Mouse (Mus musculus): ENCODE results near the gene Emc10. TPM values are rescaled to one million over a fixed set of nuclear protein-coding genes. Genes with fewer than 3 reads are reported as not detected.
A peak's percentile ranks its signal among the peaks of the same experiment; 100 is the strongest.

Gene Emc10
- polyA plus RNA-seq, 1 experiment = 252 TPM

DNA sequence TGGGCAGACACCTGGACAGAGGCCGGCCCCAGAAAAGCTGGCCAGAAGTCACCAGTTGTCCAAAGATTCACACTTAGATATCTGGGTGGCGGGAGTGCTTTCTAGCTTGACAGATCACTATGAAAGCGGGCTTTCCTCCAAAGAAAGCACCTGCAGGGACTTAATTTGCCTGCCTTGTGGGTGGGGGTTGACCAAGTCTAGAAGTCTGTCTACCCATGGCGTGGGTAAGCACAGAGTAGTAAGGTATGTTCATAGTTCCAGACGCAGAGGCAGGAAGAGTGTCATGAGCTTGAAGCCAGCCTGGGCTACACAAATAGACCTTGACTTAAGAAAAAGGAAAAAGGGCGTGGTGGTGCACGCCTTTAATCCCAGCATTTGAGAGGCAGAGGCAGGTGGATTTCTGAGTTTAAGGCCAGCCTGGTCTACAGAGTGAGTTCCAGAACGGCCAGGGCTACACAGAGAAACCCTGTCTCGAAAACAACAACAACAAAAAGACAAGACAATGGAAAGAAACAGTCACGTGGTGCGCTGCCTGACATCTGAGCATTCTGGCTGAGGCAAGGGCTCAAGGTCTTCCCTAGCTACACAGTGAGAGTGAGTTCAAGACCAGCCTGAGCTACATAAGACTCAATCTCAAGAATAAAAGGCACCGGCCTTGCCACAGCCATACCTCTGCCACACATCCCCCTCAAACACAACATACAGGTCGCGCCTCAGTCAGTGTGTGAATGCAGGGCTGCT, 30.3 kb upstream of the Emc10 start:
- DNase-seq (ENCODE audit: extremely low spot score in 1 of 2, low spot score in 1 of 2) = no peak

DNA sequence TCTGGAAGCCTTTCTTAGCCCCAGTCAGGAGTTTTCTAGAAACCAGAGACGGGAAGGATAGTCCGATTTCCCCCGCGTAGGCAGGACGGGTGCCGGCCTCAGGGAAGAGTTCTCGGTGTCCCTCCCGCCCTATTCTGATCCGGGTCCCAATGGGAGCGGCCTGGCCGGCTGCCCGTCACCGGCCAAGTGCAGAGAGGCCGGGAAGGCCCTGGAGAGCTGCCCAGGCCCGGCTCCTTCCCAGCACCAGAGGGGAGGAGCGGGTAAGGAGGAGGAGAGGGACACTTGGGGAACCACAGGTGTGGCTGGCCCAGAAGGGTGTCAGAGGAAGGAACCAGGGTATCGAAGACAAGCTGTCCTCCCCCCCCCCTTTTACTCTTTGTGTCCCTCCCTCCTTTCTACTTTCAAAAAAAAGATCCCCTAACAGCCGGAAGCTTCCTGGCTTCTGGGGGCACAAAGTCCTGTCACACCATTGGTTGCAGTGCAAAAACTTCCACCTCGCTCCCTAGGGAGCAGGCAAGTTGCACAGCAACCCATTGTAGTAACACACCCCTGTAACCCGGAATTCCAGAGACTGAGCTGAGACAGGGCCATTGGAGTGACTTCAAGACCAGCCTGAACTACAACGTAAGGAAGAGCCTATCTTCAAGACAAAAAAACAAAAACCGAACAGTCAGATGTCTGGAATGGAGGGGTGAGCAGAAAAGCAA, 28.9 kb upstream of the Emc10 start:
- DNase-seq (ENCODE audit: extremely low spot score in 1 of 2, low spot score in 1 of 2) = peak in 1 of 2 experiments; percentile 44

DNA sequence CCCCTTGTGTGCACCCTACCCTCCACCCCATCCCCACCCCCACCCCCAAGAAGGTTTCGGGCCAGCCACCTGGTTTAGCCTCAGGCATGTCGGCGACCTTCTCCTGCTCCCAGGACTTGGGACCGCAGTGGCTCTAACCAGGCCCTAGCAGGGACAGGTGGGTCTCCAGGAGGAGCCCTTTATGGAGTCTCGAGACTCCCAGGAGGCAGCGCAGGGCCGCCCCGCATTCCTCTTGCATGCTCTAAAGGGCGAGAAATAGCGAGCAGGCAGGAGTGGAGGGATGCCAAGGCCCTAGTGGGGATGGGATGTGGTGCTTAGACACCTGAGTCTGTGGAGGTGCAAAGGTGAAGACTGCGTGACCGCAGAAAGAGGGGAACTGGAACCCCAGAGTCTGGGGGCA, 28.2 kb upstream of the Emc10 start, which contains the start of gene Mybpc2:
Gene Mybpc2, minus strand, starts transcription at position 155 of the 400 bp plus-strand sequence.
- DNase-seq (ENCODE audit: extremely low spot score in 1 of 2, low spot score in 1 of 2) = no peak

- no peak for DNase-seq (ENCODE audit: extremely low spot score in 1 of 2, low spot score in 1 of 2)
These were observed 26.7 kb upstream of the Emc10 start for GRCm38 (mm10) chr7:44523056-44523455.

GRCm38 (mm10) chr7:44521710-44522109, 25.4 kb upstream of the Emc10 start:
- peak in 1 of 2 experiments; percentile 61 for DNase-seq (ENCODE audit: extremely low spot score in 1 of 2, low spot score in 1 of 2)

GRCm38 (mm10) chr7:44520990-44521389, 24.7 kb upstream of the Emc10 start:
- DNase-seq (ENCODE audit: extremely low spot score in 1 of 2, low spot score in 1 of 2) = no peak

DNA sequence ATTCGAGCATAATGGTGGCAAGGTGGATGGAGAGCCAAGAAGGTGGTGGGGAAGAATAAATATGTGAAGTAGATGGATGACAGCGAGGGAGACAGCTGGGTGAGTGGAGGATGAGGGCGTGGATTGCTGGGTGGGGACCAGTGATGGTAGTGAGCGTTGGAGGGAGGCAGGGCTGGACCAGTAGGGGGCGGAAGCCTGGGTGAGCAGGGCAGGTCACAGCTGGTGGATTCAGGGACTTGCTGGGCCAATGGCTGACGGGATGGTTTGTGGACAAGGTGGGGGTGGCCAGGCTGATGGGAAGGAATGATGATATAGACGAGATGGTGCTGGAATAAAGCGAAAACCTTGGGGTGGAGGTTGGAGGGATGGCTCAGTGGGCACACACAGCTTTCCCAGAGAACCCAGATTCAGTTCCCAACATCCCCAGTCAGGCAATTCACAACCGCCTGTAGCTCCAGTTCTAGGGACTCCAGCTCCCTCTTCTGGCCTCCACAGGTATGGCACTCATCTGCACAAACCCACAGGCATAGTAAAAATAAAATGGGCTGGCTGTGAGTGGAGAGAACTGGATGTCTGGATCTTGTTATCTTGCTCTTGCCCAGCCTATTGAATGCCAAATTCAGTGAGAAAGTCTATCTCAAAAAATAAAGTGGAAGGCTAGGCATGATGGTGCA, 23.0 kb upstream of the Emc10 start:
- no peak for DNase-seq (ENCODE audit: extremely low spot score in 1 of 2, low spot score in 1 of 2)

DNA sequence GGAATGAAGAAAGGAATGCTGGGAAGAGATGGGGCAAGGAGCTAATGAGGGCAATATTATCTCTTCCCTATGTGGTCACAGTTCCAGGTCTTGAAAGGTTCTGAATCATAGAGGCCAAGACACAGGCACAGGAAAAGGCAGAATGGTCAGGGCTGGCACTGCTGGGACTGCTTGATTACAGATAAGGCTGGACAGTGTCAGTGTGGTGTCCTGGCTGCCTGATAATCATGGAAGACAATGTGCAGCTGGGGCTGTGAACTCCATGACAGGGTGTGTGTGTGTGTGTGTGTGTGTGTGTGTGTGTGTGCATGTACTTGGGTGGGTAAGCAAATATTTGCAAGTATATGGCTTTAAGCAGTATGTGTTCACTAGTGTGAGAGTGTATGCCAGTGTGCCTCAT, 11.2 kb upstream of the Emc10 start:
- no peak for DNase-seq (ENCODE audit: extremely low spot score in 1 of 2, low spot score in 1 of 2)

DNA sequence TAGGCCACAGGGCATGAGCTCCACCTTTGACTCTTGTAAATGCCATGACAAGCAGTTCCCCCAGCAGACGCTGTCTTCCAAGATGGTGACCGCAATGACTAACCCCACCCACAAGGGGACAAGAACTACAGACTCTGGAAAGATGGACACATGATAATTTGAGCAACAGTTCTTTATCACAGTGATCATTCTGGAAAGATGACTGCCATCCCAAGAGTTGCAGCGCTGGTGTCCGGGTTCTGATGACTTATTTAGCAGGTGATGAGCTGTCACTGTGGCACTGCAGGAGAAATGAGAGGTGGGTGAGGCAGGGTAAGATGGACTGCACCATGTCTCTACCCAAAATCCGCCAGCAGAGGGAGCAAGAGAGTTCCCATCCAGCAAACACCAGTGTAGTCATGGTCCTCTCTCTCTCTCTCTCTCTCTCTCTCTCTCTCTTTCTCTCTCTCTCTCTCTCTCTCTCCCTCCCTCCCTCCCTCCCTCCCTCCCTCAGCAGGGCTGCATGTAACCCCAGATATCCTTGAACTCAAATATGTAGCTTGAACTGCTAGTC, 5.3 kb upstream of the Emc10 start:
- peak in 1 of 2 experiments; percentile 87 for DNase-seq (ENCODE audit: extremely low spot score in 1 of 2, low spot score in 1 of 2)

GRCm38 (mm10) chr7:44500046-44500445, 3.7 kb upstream of the Emc10 start:
- no peak for DNase-seq (ENCODE audit: extremely low spot score in 1 of 2, low spot score in 1 of 2)

- no peak for DNase-seq (ENCODE audit: extremely low spot score in 1 of 2, low spot score in 1 of 2)
These were observed 2.6 kb upstream of the Emc10 start for GRCm38 (mm10) chr7:44498922-44499321.

DNA sequence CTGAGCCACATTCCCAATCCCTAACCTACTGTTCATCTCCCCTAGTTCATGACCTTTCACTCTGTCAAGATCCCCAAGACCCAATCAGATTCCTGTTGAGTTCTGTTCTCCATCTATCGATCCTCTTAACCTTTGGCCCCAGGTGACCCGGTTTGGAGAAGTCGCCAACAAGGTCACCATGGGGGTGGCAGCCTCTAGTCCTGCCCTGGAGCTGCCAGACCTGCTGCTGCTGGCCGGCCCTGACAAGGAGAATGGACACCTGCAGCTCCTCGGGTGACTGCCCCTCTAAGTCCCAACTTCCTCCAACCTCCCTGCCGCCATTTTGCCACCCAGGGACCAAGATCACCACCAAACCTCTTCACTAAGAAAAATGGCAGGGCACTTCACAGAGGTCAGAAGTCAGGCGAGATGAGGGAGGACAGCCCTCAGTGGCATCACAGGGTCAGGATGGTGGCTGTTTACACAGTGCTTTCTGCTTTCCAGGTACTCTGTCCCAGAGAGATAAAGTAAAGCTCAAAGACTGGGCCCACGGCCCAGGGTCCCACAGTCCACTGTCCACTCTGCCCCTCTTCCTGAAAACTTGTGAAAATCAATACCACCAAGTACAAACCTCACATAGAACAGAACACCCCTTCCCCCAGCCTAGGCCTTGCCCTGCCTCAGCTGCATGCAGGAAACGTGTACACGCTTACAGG, 1.2 kb upstream of the Emc10 start:
- no peak for DNase-seq (ENCODE audit: extremely low spot score in 1 of 2, low spot score in 1 of 2)

DNA sequence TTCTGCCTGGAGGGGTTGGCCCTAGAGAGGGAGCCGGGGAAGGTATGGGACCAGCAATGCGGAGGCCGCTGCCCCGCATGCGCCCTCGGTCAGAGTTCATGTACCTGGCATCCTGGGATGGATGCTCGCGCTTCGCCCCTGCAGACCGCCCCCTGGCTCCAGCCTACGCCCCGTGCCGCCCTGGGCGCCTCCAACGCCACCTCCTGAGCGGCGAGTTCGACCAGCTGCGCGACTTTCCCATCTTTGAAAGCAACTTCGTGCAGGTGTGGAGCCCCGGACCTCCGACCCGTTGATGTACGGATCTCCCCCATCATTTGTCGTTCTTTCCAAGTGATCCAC, 411 bp upstream of the Emc10 start:
- no peak for DNase-seq (ENCODE audit: extremely low spot score in 1 of 2, low spot score in 1 of 2)

DNA sequence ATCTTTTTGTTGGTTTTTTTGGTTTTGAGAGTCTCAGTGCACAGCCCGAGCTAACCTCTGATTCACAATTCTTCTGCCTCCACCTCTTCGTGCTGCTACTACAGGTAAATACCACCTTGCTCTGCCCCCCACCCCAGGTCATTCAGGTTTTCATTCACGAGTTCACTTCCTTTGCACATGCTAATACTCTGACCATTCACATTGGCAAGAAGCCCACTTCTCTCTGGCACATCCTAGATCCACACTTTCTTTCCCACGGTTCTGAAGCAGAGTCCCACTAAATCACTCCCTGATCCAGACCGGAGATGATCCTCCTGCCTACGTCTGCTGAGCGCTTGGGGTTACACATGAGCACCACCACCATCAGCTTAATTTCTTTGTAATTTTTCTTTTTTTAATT, 1.2 kb downstream of the Emc10 start:
- no peak for DNase-seq (ENCODE audit: extremely low spot score in 1 of 2, low spot score in 1 of 2)

DNA sequence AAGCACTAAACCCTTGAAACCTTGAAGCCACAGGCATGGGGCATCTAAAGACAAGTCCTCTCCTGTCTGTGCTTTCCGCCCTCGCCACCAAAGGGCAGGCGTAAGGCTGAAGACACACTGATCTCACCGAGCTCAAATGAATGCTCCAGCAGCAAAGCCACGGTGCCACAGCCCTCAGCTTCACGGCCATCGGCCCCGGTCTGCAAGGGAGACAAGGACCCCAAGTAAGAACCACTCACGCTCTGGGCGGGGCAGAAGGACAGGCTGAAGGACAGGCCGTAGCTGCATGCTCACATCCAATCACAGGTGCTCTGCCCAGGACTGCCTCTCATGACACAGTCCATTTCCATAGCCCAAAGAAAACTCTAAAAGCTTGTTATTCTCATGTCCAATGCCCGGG, 1.6 kb downstream of the Emc10 start:
- DNase-seq (ENCODE audit: extremely low spot score in 1 of 2, low spot score in 1 of 2) = no peak

DNA sequence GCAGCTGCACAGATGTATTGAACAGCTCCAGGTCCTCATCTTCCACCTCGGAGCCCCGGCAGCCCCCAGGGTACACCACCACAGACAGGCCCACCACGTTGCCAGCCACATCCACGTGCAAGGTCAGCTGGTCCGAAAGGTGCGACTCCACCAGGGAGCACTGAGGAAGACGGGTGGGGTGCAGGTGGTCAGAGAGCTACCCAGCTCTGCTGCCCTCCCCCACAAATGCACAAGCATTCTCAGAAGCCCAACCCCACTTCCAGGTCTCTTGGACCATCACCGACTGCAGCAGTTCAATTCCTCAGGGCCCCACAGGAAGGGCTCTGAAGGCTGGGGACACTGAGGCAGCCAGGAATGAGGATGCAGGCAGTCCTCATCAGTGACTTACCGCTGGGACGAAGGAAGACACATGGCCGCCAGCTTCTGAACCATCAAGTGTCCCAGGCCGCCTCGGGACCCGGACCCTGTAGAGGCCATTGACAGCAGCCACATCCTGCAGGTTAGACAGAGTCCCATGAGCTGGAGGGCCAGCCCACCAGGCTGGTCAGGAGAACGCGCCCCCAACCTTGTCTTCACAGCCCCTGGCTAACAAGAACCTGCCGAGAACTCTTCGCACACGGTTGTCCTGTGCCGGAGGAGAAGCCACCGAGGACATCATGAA, 4.0 kb downstream of the Emc10 start:
- no peak for DNase-seq (ENCODE audit: extremely low spot score in 1 of 2, low spot score in 1 of 2)

DNA sequence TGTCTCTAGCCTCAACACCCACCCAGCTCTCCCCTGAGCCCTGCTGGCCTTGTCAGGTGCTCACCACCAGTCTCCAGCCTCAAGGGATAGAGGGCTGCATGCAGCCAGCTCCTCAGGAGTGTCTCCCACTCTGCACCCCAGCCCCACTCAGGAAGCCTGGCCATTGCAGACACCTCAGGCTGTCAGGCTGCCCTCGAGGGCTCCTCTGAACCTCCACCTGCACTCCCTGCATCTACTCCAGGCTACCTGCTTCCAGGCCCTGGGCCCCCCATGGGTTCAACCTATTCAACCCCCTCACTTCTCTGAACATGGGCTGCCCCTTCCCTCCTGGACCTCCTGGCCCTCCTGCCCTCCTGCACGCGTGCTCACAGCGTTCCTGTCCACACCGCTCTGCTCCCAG, 4.9 kb downstream of the Emc10 start:
- DNase-seq (ENCODE audit: extremely low spot score in 1 of 2, low spot score in 1 of 2) = no peak

GRCm38 (mm10) chr7:44490281-44490680, 6.0 kb downstream of the Emc10 start:
- DNase-seq (ENCODE audit: extremely low spot score in 1 of 2, low spot score in 1 of 2) = no peak

DNA sequence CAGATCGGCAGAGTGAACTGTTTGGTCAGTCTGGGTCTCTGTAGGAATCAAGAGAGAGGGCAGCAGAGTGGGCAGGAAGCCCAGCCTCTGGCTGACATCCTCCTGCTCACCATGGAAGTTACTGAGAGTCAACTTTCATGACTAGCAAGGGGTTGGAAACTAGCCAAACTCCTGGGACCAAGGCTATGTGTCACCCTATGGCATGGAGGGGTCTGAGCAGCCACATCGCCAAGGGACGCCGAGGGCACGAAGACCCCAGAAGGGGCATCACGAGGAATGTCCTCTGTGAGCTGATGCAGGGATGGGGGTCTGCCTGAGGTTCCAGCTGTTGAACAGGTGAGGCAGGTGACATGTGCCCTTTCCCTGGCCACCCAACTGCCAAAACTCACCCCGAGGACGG, 7.8 kb downstream of the Emc10 start:
- no peak for DNase-seq (ENCODE audit: extremely low spot score in 1 of 2, low spot score in 1 of 2)

GRCm38 (mm10) chr7:44487936-44488335, 8.4 kb downstream of the Emc10 start:
- DNase-seq (ENCODE audit: extremely low spot score in 1 of 2, low spot score in 1 of 2) = no peak

All from frontal cortex, adult 2 months (tissue).